Mouse (Mus musculus): Measurements from ENCODE around the gene Ppie. TPM values are rescaled to one million over a fixed set of nuclear protein-coding genes. Genes with fewer than 3 reads are reported as not detected.
"Not testable (repeated sequence)": the region's sequence is repeated elsewhere in the genome, so short reads cannot be mapped to it uniquely, and the experiment has no call there.

Ppie gene
- polyA plus RNA-seq (2012; rRNA removed) = 35.6 and 35.8 TPM in 2 replicates

DNA sequence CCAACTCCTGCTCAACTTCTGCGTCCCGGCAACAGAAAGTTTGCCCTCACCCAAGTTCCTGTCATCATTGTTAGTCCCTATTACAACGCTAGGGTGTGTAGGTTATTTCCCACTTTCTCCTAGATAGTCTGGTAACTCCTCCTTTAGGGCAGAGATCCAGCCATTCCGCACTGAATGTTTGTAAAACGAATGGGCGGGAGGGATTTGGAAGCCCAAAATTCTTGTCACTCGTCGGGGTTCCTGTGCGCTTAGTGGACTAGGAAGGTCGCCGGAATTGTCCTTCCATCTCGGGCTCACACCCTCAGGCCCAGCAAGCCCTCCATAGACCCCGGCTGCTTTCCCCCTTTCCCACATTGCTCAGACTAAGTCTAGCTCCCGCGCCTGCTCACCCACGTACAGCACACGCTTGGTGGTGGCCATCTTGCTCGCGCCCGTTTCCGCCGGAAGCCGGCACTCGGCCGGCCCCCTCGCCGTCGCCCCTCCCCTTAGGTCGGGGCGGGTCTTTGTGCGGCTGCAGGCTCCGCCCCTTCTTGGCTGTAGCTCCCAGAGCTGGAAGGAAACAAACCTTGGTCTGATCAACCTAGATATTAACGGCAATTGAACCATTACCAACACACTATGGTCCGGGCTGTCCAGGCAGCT, at the start of gene Ppie:
Gene Ppie (minus strand): TSS at position 439 of the 642 bp plus-strand sequence.
- peak; percentile 61 for DNase-seq (ENCODE audit: low spot score)

DNA sequence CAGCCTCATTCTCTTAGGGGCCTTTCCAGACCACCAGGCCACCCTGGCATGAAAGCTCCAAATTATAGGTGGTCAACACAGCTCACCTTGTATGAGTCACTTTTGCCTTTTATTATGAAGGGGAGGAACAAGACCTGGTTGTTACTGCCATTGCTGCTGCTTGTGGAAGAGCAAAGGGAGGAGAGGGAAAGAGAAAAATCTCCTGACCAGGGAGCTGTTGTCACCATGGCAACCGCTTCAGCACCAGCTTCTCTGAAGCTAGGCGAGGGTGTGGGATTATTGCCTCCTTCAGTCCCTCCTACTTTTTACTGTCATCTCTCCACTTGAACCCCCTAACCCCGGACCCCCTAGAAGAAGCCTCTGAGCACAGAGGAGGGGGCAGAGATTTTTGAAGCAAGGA, 45.1 kb upstream of the Ppie start:
- no peak for DNase-seq (ENCODE audit: low spot score)

DNA sequence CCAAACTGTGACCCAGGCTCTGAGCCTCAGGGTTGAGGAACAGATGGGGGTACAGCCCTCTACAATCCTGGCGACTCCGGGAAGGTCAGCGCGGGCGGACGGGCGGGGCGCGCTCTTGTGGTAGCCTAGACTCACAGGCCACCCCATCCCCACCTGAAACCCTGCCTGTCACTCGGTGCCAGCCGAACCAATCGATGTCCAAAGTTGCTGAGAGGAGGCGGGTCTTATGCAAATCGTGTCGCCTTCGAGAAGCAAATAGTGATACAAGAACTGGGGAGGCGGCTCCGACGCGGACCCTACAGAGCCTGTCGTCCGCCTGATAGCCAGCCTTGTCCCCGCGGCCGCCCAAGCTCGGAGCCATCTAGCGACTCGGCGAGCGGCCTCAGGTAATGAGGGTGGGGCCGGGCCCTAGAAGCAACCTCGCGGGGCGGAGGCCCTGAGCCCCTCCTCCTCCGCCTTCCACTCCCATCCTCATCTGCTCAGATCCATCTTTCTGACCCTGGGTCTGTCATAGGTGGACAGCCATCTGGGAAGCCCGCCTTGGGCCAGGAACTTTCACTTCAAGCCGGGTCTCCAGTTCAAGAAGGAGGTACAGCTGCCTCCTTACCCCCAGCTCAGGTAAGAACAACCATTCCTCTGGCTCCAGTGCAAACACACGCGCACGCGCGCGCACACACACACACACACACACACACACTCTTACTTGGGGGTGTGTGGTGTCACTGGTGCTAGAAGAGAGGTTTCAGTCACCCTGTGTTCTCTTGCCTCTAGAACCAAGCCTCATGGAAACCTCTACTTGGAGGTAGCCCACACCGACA, 43.7 kb upstream of the Ppie start:
- peak; percentile 29 for DNase-seq (ENCODE audit: low spot score)

DNA sequence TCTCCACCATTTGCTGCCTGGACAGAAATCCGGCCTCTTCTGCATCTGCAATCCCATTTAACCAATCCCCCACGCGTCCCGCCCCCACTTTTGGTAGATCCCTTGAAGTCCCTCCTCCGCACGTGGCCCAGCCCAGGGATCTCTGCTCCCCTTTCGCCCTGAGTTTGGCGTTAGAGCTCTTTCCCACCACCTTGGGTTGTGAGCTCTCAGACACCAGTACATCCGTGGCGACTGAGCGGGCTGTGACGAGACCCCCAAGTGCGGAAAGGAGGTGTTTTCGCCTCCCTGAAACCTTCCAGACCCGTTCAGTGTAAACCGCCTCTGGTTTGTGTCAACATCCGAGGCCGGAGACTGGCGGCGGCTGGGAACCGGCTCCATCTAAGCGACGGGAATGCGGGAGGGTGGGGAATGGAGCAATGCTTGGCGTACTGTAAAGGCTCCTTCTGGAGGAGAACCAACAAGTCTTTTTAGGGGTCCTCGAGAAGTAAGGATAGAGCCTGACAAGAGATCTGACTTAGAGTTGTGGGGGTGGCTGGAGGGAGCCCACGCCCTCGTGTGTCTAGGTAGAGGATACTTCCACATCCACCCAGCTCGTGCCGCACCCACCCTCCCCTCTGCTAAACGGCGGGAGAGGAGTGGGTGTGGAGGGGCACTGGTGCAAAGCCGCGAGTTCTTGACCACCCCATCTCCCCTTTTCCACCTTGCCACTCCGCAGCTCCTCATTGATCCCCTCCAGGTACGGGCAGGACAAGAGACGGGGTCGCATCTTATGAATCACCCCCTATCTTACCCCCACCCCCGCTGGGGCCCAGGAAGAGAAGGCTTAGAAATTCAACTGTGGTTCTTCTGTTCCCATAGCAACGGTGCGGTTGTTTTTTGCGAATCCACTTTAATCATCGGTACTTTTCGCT, 42.8 kb upstream of the Ppie start, which contains the start of gene Hpcal4:
Gene Hpcal4 (plus strand): TSS at position 900 of the 911 bp plus-strand sequence.
- no peak for DNase-seq (ENCODE audit: low spot score)

DNA sequence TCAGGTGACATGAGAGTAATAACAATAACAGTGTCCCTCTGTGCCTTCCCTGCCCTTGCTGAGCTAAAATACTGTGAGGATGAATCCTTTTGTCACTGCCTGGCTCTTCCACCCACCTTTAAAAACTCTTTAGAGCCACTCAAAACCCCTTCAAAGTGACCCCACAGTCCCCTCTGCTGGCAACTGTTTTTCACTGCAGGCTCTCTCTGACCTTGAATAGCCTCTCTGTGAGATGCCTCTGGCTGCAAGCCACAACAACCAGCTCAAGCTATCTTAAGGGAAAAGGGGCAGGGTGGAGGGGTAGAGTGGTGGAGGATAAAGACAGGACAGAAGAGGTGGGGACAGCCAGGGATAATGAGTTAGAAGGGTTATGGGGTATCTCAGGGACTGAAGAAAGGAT, 32.1 kb upstream of the Ppie start:
- no peak for DNase-seq (ENCODE audit: low spot score)

DNA sequence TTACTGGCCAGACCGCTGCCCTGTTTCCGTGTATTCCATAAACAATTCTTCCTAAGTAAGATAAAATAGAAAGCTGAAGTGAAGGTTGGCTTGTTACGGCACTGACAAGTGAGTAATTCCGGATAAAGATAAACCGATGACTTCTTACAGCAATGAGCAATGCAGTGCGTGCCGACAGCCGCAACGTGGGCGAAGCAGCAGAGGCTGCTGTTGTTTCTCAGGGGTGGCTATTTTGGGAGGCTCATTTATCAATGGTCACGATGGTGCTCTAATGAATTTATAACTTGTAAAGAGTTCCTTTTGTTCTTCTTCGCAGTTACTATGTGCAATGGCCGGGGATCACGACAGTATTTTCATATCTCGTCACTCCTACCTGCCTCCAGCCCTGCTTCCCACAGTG, 24.4 kb upstream of the Ppie start:
- DNase-seq (ENCODE audit: low spot score) = no peak

DNA sequence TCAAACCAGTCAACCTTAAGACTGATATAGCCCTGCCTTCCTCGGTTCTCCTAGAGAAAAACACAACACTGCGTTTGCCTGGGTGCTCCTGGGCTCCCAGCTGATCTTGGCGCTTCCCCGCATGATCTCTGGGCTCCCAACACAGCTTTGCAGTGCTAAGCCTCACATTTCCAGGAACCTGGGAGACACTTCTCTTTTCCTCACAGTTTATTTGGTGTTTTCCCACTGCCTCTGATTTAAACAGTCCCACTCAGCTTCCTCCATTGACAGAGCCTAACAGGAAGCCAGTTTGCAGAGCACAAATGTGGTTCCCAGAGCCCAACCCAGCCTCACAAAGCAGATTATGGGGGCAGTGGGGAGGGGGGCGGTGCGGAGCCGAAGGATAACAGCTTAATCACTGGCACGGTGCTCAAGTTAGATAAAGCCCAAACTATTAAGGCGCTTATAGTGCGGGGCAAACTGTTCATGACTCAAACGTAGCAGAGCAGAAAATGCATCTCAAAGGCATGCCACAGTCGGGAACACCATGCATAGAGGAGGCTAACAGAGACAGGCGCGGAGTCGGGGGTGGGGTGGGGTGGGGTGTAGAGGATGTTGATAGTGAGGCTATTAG, 22.7 kb upstream of the Ppie start:
- no peak for DNase-seq (ENCODE audit: low spot score)

DNA sequence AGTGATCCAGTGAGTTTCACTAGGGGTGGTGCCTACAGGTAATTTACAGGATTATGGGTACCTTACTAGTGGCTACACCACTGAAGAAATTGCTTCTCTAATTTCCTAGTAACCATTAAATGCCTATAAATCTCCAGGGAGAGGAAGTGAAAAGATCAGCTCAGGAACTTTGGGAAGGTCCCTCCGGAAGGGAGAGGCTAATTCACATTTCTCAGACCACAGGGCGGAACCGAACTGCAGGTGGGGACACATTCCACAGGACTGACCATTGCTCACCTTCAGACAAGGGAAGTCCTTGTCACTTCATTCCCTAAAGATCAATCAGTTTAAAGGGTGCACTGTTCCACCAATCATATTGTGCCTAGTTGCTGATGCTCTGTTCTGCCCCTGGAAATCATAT, 21.5 kb upstream of the Ppie start:
- not testable (repeated sequence) for DNase-seq (ENCODE audit: low spot score)

DNA sequence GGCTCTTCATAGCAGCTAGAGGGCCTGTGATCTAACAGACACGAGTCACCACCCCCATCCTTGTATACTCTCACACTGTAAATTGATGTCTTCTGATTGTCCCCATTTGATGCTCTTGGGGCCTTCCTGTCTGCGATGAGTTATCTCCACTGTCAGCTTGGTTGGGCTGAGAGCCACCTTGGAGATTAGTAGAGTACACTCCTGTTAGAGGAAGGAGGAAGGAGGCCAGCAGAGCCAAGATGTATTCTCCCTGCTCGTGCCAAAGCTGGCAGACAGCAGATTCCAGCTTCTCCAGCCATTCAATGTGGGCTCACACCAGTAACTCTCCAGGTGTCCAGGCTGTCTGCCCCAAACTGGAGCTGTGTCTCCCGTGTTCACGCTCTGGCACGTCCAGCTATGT, 20.8 kb upstream of the Ppie start:
- DNase-seq (ENCODE audit: low spot score) = no peak

DNA sequence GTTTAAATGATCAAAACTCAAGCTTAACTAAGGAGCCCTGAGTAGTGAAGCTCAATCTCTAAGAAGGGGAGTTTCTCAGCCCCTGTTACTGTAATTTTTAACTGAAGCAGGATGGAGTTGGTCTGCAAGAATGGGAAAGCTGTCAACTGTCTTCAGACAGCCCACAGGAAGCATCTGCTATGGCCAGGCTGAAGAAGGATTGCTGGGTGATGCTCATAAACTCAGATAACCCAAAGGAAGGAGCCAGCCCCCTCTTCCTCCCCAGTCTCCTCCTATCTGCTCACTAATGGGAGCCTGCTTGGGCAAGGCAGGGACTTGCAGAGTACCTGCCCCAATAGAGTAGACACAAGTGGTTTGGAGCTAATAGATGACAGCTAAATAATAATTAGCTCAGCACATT, 16.1 kb upstream of the Ppie start:
- DNase-seq (ENCODE audit: low spot score) = no peak

DNA sequence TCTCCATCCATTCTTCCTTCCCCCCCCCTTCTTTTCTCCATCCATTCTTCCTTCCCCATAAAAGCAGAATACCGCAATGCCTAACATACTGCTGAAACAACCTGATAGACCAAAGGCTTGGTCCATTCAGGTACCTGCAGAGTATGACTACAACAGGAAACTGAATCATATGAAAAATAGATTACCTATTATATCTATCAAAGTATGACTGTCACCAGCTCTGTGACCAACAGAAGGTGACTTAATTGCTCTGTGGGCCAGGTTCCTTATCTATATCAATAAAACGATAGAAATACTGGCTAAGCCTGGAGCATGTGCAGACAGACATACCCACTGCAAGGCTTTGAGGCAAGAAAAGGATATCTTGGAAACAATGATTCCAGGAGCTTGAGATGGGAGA, 15.7 kb upstream of the Ppie start:
- no peak for DNase-seq (ENCODE audit: low spot score)

DNA sequence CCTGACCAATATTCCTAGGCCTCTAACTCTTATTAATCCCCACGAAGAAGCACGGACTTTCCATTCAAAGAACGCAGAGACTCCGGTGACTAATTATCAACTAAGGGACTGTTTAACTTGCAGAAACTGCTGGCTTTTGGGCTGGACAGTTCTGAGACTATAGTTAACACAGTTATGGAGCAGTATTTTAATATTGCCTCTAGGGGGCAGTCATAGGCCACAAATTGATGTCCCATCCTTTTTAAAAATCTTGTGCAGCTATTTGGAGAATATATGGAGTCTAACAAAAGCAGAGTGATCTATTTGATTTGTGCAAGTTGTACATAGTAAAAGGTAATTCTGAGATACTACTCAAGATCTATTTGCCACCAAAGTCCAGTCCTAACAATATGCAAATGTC, 15.3 kb upstream of the Ppie start:
- no peak for DNase-seq (ENCODE audit: low spot score)

DNA sequence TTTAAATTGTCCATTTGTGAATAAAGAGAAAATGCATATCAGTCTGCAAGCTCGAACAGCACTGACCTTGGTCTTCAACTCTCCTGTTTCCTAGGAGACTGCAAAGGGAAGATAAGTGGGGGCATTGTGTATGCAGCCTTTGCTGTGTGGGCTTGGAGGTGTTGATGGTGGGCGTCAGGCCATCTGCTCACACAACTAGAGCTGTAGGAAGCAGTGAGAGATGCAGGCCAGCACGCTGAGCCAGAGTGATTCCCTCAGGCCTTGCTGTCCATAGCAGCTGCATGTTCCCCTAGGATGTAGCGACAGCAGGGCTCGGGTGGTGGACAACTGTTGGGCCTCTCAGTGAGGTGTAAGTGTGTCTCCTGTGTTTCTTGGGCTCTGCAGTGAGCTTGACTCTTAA, 13.2 kb upstream of the Ppie start:
- no peak for DNase-seq (ENCODE audit: low spot score)

DNA sequence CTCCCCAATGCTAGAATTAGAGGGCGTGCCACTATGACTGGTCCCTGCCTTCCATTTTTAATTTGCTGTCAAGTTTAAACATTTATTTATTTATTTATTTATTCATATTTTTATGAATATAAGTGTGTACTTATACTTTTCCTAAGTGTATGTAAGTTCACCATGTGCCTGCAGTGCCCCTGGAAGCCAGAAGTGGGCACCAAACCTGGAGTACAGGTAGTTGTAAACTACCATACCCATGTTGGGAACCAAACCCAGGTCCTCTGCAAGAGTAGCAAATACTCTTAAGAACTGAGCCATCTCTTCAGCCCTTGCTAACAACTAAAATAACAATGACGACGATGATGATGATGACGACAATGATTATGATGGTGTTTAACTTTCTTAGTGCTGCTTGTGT, 12.3 kb upstream of the Ppie start:
- no peak for DNase-seq (ENCODE audit: low spot score)

DNA sequence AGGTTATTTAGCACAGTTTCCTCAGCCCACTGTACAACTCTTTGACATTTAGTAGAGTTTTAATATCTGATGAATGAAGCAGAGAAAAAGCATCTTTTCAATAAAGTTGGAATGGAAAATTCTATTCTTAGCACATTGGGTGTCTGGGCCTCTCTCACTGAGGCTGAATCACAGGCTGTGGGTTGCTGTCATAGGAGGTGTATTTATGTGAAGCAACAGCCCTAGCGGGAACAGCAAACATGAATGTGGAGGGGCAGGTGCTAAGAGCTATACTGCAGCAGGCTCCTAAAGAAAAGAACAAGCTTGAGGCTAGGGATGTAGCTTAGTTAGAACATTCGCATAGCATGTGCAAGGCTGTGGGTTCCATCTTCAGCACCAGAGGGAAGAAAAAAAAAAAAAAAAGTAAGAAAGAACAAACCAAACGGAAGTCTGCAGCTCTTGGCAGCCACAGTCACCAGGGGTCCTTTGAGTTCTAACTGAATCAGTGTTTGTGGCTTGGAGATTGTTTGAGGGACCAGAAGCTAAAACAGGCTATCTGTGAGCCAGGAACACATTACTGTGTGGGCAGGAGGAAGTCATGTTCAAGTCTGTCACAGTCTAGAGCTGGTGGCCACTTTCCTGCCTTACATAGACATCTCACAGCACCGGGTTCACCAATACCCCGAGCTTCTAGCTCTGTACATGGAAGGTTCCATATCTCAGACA, 7.8 kb upstream of the Ppie start:
- no peak for DNase-seq (ENCODE audit: low spot score)

DNA sequence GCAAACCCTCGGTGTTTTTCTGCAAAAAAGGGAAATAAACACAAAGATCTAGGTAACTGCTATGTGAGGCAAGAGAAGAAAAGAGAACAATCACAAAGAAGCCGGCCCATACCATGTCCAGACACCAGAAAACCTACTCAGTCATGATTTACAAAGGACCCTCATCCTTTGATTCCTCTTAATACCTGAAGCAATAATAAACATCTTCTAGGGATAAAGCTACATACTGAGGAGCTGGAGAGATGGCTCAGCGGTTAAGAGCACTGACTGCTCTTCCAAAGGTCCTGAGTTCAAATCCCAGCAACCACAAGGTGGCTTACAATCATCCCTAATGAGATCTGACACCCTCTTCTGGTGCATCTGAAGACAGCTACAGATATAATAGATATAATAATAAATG, 2.2 kb downstream of the Ppie start:
- DNase-seq (ENCODE audit: low spot score) = no peak

DNA sequence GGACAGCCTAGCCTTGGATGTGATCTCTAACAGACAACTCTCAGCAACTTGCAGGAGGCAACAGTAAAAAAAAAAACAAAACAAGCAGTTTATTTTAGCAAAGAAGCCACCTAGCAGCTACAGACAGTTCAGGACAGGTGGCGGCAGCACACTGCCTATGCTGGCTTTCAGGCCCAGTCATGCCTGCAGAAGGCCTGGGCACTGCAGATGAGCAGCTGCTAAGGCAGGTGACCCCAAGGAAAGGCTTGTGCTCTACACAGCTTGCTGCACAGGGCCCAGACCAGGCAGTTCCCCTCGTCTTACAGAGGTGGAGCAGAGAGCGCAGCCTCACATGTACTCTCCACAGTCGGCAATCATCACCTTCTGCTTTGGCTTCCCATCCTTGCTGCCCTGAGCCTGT, 12.7 kb downstream of the Ppie start:
- no peak for DNase-seq (ENCODE audit: low spot score)

DNA sequence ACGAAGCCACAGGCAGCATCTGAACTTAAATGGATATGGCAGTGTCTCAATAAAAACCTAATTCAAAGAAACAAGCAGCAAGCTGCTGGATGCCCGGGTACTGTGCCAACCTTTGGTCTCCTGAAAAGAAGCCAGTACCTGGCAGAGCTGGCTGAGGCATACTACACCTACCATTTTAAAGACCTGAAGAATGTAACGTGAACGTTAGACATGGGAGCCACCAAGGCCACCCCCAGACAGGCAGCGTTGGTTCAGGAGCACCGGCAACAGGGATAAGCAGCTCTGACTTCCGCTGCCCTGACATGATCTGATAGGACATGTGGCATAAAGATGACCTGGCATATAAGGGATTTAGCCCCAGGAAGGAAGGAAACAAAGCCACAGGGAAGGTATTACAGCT, 13.1 kb downstream of the Ppie start:
- no peak for DNase-seq (ENCODE audit: low spot score)

DNA sequence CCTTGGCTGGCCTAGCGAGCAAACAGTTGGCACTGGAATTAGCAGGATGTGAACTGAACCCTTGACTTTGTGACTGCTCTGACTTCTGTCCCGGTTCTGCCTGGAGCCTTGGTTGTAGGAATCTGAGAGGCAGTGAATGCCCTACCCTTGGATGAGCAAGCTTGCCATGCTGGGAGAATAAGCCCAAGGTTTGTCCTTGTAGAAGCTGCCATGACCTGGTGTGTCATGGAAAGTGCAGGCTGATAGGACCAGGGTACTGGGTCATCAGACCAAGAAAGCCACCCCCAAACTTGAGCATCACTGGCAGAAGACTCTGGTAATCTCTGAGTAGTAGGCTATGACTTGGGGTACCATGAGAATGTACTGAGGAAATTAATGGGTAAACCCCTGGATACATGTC, 18.5 kb downstream of the Ppie start:
- no peak for DNase-seq (ENCODE audit: low spot score)

DNA sequence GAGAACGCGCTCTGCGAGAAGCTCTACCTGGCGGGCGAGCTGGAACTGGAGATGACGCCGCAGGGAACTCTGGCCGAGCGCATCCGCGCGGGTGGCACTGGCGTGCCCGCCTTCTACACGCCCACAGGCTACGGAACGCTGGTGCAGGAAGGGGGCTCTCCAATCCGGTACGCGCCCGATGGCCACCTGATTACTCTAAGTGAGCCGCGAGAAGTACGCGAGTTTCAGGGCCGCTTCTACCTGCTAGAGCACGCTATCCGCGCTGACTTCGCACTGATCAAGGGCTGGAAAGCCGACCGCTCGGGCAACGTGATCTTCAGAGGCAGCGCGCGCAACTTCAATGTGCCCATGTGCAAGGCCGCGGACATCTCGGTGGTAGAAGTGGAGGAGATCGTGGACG, 23.1 kb downstream of the Ppie start:
- not testable (repeated sequence) for DNase-seq (ENCODE audit: low spot score)

DNA sequence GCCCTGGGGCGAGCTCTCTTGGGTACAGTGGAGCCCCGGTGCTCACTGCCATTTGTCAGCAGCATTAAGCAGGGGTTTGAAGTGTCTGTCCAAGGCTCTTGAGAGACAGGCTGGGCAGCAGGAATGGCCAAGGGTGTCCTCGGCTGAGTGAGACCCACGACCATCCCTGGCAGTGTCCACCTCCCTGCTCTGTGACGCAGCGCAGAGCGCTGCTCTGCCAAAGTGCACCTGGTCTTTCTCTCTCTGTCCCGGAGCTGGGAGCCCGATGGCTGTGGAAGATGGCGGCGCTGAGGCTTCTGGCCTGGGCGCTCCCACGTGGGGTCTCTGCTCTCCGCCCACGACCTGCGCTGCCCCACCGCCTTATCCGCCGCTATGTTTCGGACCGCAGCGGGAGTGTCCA, 23.7 kb downstream of the Ppie start, which contains the start of gene Oxct2b:
Gene Oxct2b (plus strand): TSS at position 256 of the 400 bp plus-strand sequence.
- DNase-seq (ENCODE audit: low spot score) = no peak

Measured in urinary bladder, adult 2 months (tissue).